Mouse (Mus musculus) CH12.LX (cell line): ENCODE data around the gene Tbck.

Experiments used
- MAX ChIP-seq: IDR thresholded peaks from 2 replicates; pipeline ENCODE4 v1.6.1; 2011; ENCODE audit warnings: low read length, improper control_type of control experiment
- RCOR1 ChIP-seq: conservative IDR thresholded peaks from 2 replicates; pipeline ENCODE4 v1.6.1; 2012; ENCODE audit warnings: low read depth, mild to moderate bottlenecking, inconsistent platforms, low read length, improper control_type of control experiment
- UBTF ChIP-seq: IDR thresholded peaks from 2 replicates; pipeline ENCODE4 v1.6.1; 2012; ENCODE audit warnings: low read depth, mild to moderate bottlenecking, inconsistent platforms, low read length, improper control_type of control experiment, moderate library complexity
- USF1 ChIP-seq: IDR thresholded peaks from 2 replicates; pipeline ENCODE4 v1.6.1; 2014; ENCODE audit warnings: low read depth, mild to moderate bottlenecking, inconsistent platforms, low read length, improper control_type of control experiment

DNA sequence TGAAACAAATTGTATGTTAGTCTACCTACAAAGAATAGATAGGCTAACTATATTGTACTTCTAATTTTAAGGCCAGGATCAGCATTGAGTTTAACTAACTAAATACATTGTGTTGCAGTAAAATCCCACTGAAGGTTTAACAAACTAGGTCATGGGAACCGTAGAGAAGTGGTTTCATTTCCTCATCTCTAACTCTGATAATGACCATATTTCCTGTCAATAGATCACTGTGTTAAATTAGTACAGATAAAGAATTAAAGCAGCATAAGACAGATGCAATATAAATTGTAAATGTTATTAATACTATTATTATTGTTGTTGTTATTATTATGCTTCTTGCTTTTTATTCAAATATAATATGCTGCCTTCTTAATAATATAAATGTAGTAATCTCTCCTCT, 72.3 kb downstream of the Tbck start:
- TF ChIP-seq UBTF (no peak), MAX (no peak), USF1 (no peak), RCOR1 (no peak)
